Comparison of ENCODE assay signal across 10 mouse cellular contexts in the genomic region with DNA sequence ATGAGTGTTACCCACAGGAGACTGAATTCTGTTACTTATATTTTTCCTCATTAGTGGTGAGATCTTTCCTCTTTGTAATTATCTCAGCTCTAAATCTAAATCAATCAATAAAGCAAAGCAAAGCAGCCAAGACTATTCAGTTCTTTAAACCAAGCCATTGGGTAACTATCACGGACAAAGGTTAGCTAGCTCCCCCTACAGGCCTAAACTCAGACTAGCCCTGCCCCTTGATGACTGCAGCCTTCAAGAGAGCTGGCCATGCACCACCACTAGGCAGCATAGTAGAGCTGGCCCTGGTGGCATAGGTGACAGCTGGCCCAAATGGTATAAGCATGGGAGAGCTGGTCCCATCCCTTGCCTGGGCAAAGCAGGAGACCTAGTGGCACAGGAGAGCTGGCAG. TPM values are rescaled to one million over a fixed set of nuclear protein-coding genes. Genes with fewer than 3 reads are reported as not detected.
DNase-seq lines count a peak whose midpoint lies in the region; ATAC-seq lines count a peak whose summit lies in the region.
"Had no signal": no experiment of that assay in that cellular context is flagged by ENCODE, and none has a peak within 500 bp of the region (broad histone marks: within the 10 kb centered on the region; RNA-seq: fewer than 3 reads in every experiment).

No protein-coding gene starts in this region.

- no peak for DNase-seq in cerebellum, adult 9-10 months
- peak; percentile 44 for DNase-seq in urinary bladder, postnatal 14 days (ENCODE audit: low spot score)
- DNase-seq in urinary bladder, postnatal 10 days (ENCODE audit: low spot score) = no peak
- DNase-seq in layer of hippocampus, adult 9-10 months (ENCODE audit: low spot score) = peak; percentile 69
- DNase-seq in lung, postnatal 36 days = peak; percentile 77
- peak; percentile 56 for DNase-seq in thymus, postnatal 14 days

- 0 out of 2 replicates have a peak, but pooled peaks have one; percentile 61 for ATAC-seq in cerebellum, adult (ENCODE audit: insufficient number of reproducible peaks, low FRiP score, low TSS enrichment)
- peak; percentile 61; the same call in 1 of the 2 replicates for ATAC-seq in erythroblast, adult 5-6 weeks (replicated peaks; ENCODE audit: low FRiP score, poor library complexity, severe bottlenecking)

RNA-seq across cellular contexts. Expression of gene Zfp941, which starts 16.3 kb away (rescaled TPM):
- total RNA-seq in erythroblast, adult 5-6 weeks (2015; ENCODE audit: low replicate concordance) = not detected in 2 replicates
- 0.28 and 0.51 TPM in 2 replicates for total RNA-seq in erythroblast, adult 5-6 weeks (2017; ENCODE audit: low replicate concordance)
- total RNA-seq: neutrophil, adult 5-6 weeks had no signal

RNA-seq across cellular contexts. Expression of gene Syce1, which starts 18.1 kb away (rescaled TPM):
- not detected in 2 replicates for total RNA-seq in erythroblast, adult 5-6 weeks (2015; ENCODE audit: low replicate concordance)
- 0.60 TPM in 1 of 2 replicates, not detected in the other for total RNA-seq in erythroblast, adult 5-6 weeks (2017; ENCODE audit: low replicate concordance)
- total RNA-seq: heart, postnatal 14 days; neutrophil, adult 5-6 weeks had no signal

RNA-seq across cellular contexts. Expression of gene Urah, which starts 29.1 kb away (rescaled TPM):
- total RNA-seq in erythroblast, adult 5-6 weeks (2015; ENCODE audit: low replicate concordance) = not detected in 2 replicates
- not detected in 2 replicates for total RNA-seq in erythroblast, adult 5-6 weeks (2017; ENCODE audit: low replicate concordance)
- total RNA-seq: heart, postnatal 14 days; neutrophil, adult 5-6 weeks had no signal

RNA-seq across cellular contexts. Expression of gene Scgb1c1, which starts 39.6 kb away (rescaled TPM):
- not detected in 2 replicates for total RNA-seq in erythroblast, adult 5-6 weeks (2015; ENCODE audit: low replicate concordance)
- total RNA-seq in erythroblast, adult 5-6 weeks (2017; ENCODE audit: low replicate concordance) = not detected in 2 replicates
- total RNA-seq: neutrophil, adult 5-6 weeks had no signal

RNA-seq across cellular contexts. Expression of gene Odf3, which starts 41.9 kb away (rescaled TPM):
- not detected in 2 replicates for total RNA-seq in erythroblast, adult 5-6 weeks (2015; ENCODE audit: low replicate concordance)
- total RNA-seq in erythroblast, adult 5-6 weeks (2017; ENCODE audit: low replicate concordance) = not detected in 2 replicates
- total RNA-seq: heart, postnatal 14 days; neutrophil, adult 5-6 weeks had no signal

Comparison
In these comparisons a context has a peak if more than half of its experiments do, and no peak if none do; other contexts are left out.
1. DNase-seq: peak in urinary bladder, postnatal 14 days (single experiment), layer of hippocampus, adult 9-10 months (single experiment), lung, postnatal 36 days (single experiment) and thymus, postnatal 14 days (single experiment); none in cerebellum, adult 9-10 months (single experiment) and urinary bladder, postnatal 10 days (single experiment).